25 mouse cellular contexts compared by ENCODE assay signal in genomic region chr5:118160691-118161090, GRCm38 (mm10). TPM values are rescaled to one million over a fixed set of nuclear protein-coding genes. Genes with fewer than 3 reads are reported as not detected.
"Had no signal": no experiment of that assay in that cellular context is flagged by ENCODE, and none has a peak within 500 bp of the region (broad histone marks: within the 10 kb centered on the region; RNA-seq: fewer than 3 reads in every experiment).

No protein-coding gene starts in this region.

- H3K4me3 ChIP-seq: layer of hippocampus, adult 2 months; limb, embryonic 12.5 days; limb, embryonic 15.5 days; lung, embryonic 15.5 days; megakaryocyte, embryonic 14.5 days; midbrain, embryonic 10.5 days; midbrain, embryonic 13.5 days; myocyte; neural tube, embryonic 13.5 days; stomach, embryonic 15.5 days had no signal

- DNase-seq: kidney, adult 2 months; layer of hippocampus, adult 9-11 months; liver, postnatal 0 days; retina, postnatal 1 day; right cerebral cortex, postnatal 25 days; spleen, adult 18-20 months; thymus, adult 18-20 months; thymus, postnatal 36 days had no signal

- H3K4me1 ChIP-seq: limb, embryonic 12.5 days; limb, embryonic 15.5 days; midbrain, embryonic 13.5 days; neural tube, embryonic 13.5 days had no signal

- H3K4me2 ChIP-seq: limb, embryonic 12.5 days; limb, embryonic 15.5 days; liver, embryonic 11.5 days; lung, embryonic 15.5 days; midbrain, embryonic 13.5 days; neural tube, embryonic 13.5 days; stomach, embryonic 15.5 days had no signal

- ATAC-seq: intestine, postnatal 0 days; liver, postnatal 0 days; midbrain, embryonic 13.5 days; midbrain, embryonic 16.5 days had no signal

- H3K9ac ChIP-seq: limb, embryonic 12.5 days; limb, embryonic 15.5 days; liver, embryonic 14.5 days; liver, postnatal 0 days; lung, embryonic 15.5 days; midbrain, embryonic 13.5 days; neural tube, embryonic 13.5 days; stomach, embryonic 15.5 days had no signal

- H3K27ac ChIP-seq: kidney, postnatal 0 days; layer of hippocampus, adult 2 months; limb, embryonic 12.5 days; limb, embryonic 15.5 days; liver, embryonic 14.5 days; lung, embryonic 15.5 days; macrophage; midbrain, embryonic 10.5 days; midbrain, embryonic 13.5 days; neural tube, embryonic 13.5 days; stomach, embryonic 15.5 days had no signal

- H3K9me3 ChIP-seq: limb, embryonic 12.5 days; limb, embryonic 15.5 days; lung, embryonic 15.5 days; megakaryocyte, embryonic 14.5 days; midbrain, embryonic 10.5 days; midbrain, embryonic 13.5 days; neural tube, embryonic 13.5 days; stomach, embryonic 15.5 days had no signal

- H3K36me3 ChIP-seq: limb, embryonic 12.5 days; limb, embryonic 15.5 days; lung, embryonic 15.5 days; midbrain, embryonic 10.5 days; midbrain, embryonic 13.5 days; neural tube, embryonic 13.5 days; stomach, embryonic 15.5 days had no signal

RNA-seq across cellular contexts. Expression of gene Hrk, which starts 3.8 kb away (rescaled TPM):
- polyA plus RNA-seq: large intestine, adult 2 months; liver, postnatal 0 days; macrophage had no signal
